Mouse (Mus musculus) myocyte (in vitro differentiated cells): ENCODE results near the gene Selenoi. TPM values are rescaled to one million over a fixed set of nuclear protein-coding genes. Genes with fewer than 3 reads are reported as not detected.

Source experiments
- H3K27me3 ChIP-seq: one replicate; pipeline ENCODE4 v1.6.1; 2011; ENCODE audit not compliant: control insufficient read depth, insufficient read depth, insufficient read length
- H3K36me3 ChIP-seq: one replicate; pipeline ENCODE4 v1.6.1; 2011; ENCODE audit not compliant: control insufficient read depth, insufficient read depth
- H3K4me2 ChIP-seq: one replicate; pipeline ENCODE4 v1.6.1; 2011; ENCODE audit warnings: low read depth, control low read depth
- H3K4me3 ChIP-seq: one replicate; pipeline ENCODE4 v1.5.1; 2011; ENCODE audit warnings: mild to moderate bottlenecking, control low read depth, moderate library complexity
- H3K79me2 ChIP-seq: one replicate; pipeline ENCODE4 v1.6.1; 2011; ENCODE audit not compliant: control insufficient read depth, insufficient read depth
- H3ac ChIP-seq: one replicate; pipeline ENCODE4 v1.6.1; 2011; ENCODE audit not compliant: control insufficient read depth, insufficient read length
- CEBPB ChIP-seq: IDR thresholded peaks from 2 replicates; pipeline ENCODE4 v1.6.1; 2011; ENCODE audit warnings: mild to moderate bottlenecking, moderate library complexity; ENCODE audit not compliant: poor library complexity, insufficient read depth, severe bottlenecking
- E2F4 ChIP-seq: IDR thresholded peaks from one replicate; pipeline ENCODE4 v1.6.1; 2011; ENCODE audit warnings: mild to moderate bottlenecking, control low read depth, moderate library complexity; ENCODE audit not compliant: insufficient read depth
- MAX ChIP-seq: IDR thresholded peaks from one replicate; pipeline ENCODE4 v1.6.1; 2011; ENCODE audit warnings: low read depth, mild to moderate bottlenecking, control low read depth
- MYOD1 ChIP-seq, 3 experiments: IDR thresholded peaks; one replicate each; pipeline ENCODE4 v1.6.1; 2011; ENCODE audit warnings: control low read depth in 2 of 3, low read depth in 2 of 3, mild to moderate bottlenecking in 2 of 3, moderate library complexity in 1 of 3; ENCODE audit not compliant: insufficient read length in 2 of 3, control insufficient read depth in 1 of 3
- MYOG ChIP-seq, 3 experiments: IDR thresholded peaks; one replicate each; pipeline ENCODE4 v1.6.1; 2011; ENCODE audit warnings: control low read depth in 2 of 3, low read depth in 2 of 3, mild to moderate bottlenecking in 2 of 3; ENCODE audit not compliant: insufficient read length in 2 of 3, control insufficient read depth in 1 of 3, insufficient read depth in 1 of 3
- POLR2A ChIP-seq: IDR thresholded peaks from one replicate; pipeline ENCODE4 v1.6.1; 2011; ENCODE audit warnings: low read depth, mild to moderate bottlenecking, control low read depth, moderate library complexity; ENCODE audit not compliant: insufficient read length
- POLR2AphosphoS2 ChIP-seq: IDR thresholded peaks from one replicate; pipeline ENCODE4 v1.6.1; 2011; ENCODE audit warnings: low read depth, control low read depth; ENCODE audit not compliant: insufficient read length
- REST ChIP-seq: IDR thresholded peaks from one replicate; pipeline ENCODE4 v1.6.1; 2011; ENCODE audit warnings: mild to moderate bottlenecking, control low read depth, moderate library complexity; ENCODE audit not compliant: insufficient read depth, insufficient read length
- SRF ChIP-seq: IDR thresholded peaks from one replicate; pipeline ENCODE4 v1.6.1; 2011; ENCODE audit warnings: low read depth; ENCODE audit not compliant: control insufficient read depth, insufficient read length
- TCF12 ChIP-seq: IDR thresholded peaks from one replicate; pipeline ENCODE4 v1.6.1; 2011; ENCODE audit warnings: mild to moderate bottlenecking, control low read depth; ENCODE audit not compliant: poor library complexity, insufficient read depth, severe bottlenecking
- TCF3 ChIP-seq: IDR thresholded peaks from one replicate; pipeline ENCODE4 v1.6.1; 2011; ENCODE audit warnings: low read depth, control low read depth; ENCODE audit not compliant: insufficient read length
- USF1 ChIP-seq: IDR thresholded peaks from one replicate; pipeline ENCODE4 v1.6.1; 2011; ENCODE audit warnings: low read depth, mild to moderate bottlenecking, control low read depth, moderate library complexity
- polyA plus RNA-seq: library from polyadenylated mRNA; unstranded; fragments of >200 nt; fragmentation: generic; extraction: Trizol; gene quantifications from one replicate; pipeline ENCODE4 v1.2.1, GENCODE M21; 2012; ENCODE audit warnings: missing spikeins

Gene Selenoi
- polyA plus RNA-seq, 1 experiment: 11.1 TPM

GRCm38 (mm10) chr5:30258776-30259175 lies 26.4 kb downstream of the Selenoi start:
- H3K36me3 ChIP-seq: peaks cover 32% of the 10 kb centered on the region
- no peaks in the 10 kb centered on the region for H3K79me2 ChIP-seq
- no peak overlapping the region for H3K4me3 ChIP-seq
- no peaks in the 10 kb centered on the region for H3K27me3 ChIP-seq
- H3K4me2 ChIP-seq: no peak overlapping the region
- TF ChIP-seq MYOG (IDR thresholded peaks at IDR 0.05; ENCODE audit: control insufficient read depth in 1 of 3, insufficient read depth in 1 of 3, insufficient read length in 2 of 3, low read depth in 2 of 3): no peak
- no peak for TF ChIP-seq E2F4
- no peak for TF ChIP-seq POLR2AphosphoS2
- no peak for TF ChIP-seq TCF12
- TF ChIP-seq CEBPB: no peak
- TF ChIP-seq TCF3: no peak
- TF ChIP-seq USF1: no peak
- no peak for TF ChIP-seq REST
- no peak for TF ChIP-seq MYOD1 (IDR thresholded peaks at IDR 0.05; ENCODE audit: control insufficient read depth in 1 of 3, insufficient read length in 2 of 3, low read depth in 2 of 3)
- no peak for TF ChIP-seq SRF
- no peak for TF ChIP-seq MAX
- no peak for TF ChIP-seq POLR2A
- H3ac ChIP-seq: no peak overlapping the region

GRCm38 (mm10) chr5:30270571-30271190 lies 38.3 kb downstream of the Selenoi start:
- Histone ChIP-seq H3ac (no peak overlapping the region), H3K27me3 (no peaks in the 10 kb centered on the region), H3K4me2 (no peak overlapping the region), H3K4me3 (no peak overlapping the region), H3K36me3 (peaks cover 20% of the 10 kb centered on the region), H3K79me2 (no peaks in the 10 kb centered on the region)
- TF ChIP-seq CEBPB (no peak), SRF (no peak), POLR2AphosphoS2 (no peak), E2F4 (no peak), TCF12 (no peak), TCF3 (no peak), USF1 (no peak), MYOG (IDR thresholded peaks at IDR 0.05; ENCODE audit: control insufficient read depth in 1 of 3, insufficient read depth in 1 of 3, insufficient read length in 2 of 3, low read depth in 2 of 3) (no peak), MAX (no peak)

- no peaks in the 10 kb centered on the region for H3K27me3 ChIP-seq
- H3K36me3 ChIP-seq: peaks cover 9% of the 10 kb centered on the region
- TF ChIP-seq MAX (no peak), SRF (no peak), MYOD1 (IDR thresholded peaks at IDR 0.05; ENCODE audit: control insufficient read depth in 1 of 3, insufficient read length in 2 of 3, low read depth in 2 of 3) (no peak), E2F4 (no peak), POLR2AphosphoS2 (no peak), MYOG (IDR thresholded peaks at IDR 0.05; ENCODE audit: control insufficient read depth in 1 of 3, insufficient read depth in 1 of 3, insufficient read length in 2 of 3, low read depth in 2 of 3) (no peak), TCF12 (no peak), CEBPB (no peak), USF1 (no peak), POLR2A (no peak), REST (no peak), TCF3 (no peak)
- H3ac ChIP-seq: no peak overlapping the region
- no peak overlapping the region for H3K4me2 ChIP-seq
- no peaks in the 10 kb centered on the region for H3K79me2 ChIP-seq
- no peak overlapping the region for H3K4me3 ChIP-seq
These were observed 39.4 kb downstream of the Selenoi start for GRCm38 (mm10) chr5:30271599-30272281.

GRCm38 (mm10) chr5:30276361-30276760 lies 44.0 kb downstream of the Selenoi start:
- no peak overlapping the region for H3K4me3 ChIP-seq
- H3K36me3 ChIP-seq: no peaks in the 10 kb centered on the region
- H3K4me2 ChIP-seq: no peak overlapping the region
- H3K27me3 ChIP-seq: no peaks in the 10 kb centered on the region
- no peaks in the 10 kb centered on the region for H3K79me2 ChIP-seq
- H3ac ChIP-seq: no peak overlapping the region
- no peak for TF ChIP-seq TCF12
- TF ChIP-seq TCF3: no peak
- TF ChIP-seq USF1: no peak
- no peak for TF ChIP-seq MAX
- no peak for TF ChIP-seq REST
- no peak for TF ChIP-seq POLR2A
- no peak for TF ChIP-seq E2F4
- no peak for TF ChIP-seq CEBPB
- TF ChIP-seq POLR2AphosphoS2: no peak
- no peak for TF ChIP-seq MYOG (IDR thresholded peaks at IDR 0.05; ENCODE audit: control insufficient read depth in 1 of 3, insufficient read depth in 1 of 3, insufficient read length in 2 of 3, low read depth in 2 of 3)
